Mouse (Mus musculus): ENCODE measurements at regions not wholly inside any gene's neighbourhood (a gene's known extent, or its start where the extent isn't known, plus 50 kb on each side); places are given as distances from the start of the nearest gene placed in this dataset.

DNA sequence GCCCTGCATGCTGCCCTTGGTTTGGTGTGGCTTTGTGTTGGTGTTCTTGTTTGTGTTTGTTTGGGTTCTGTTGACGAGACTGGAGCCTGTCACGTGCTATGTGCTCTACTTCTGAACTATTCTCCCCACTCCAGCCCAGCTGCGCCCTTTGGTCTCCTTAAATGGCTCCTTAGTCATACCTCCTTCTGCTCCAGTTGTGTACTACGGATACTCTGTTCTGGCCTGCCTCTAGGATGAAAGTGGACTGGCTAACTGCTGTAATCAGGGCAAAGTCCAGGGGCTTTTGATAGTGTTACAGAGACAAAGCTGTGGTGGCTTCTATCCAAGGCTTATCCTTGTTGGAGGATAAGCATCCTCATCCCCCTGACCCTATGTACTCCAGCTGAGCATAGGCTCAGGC, 92.0 kb downstream of the Ddx3x start:
- Histone ChIP-seq H3K9ac (replicated peaks) (no peak overlapping the region), H3K4me1 (no peaks in the 10 kb centered on the region), H3K9me3 (replicated peaks) (no peaks in the 10 kb centered on the region), H3K27me3 (replicated peaks) (no peaks in the 10 kb centered on the region), H3K36me3 (no peaks in the 10 kb centered on the region), H3K4me2 (no peak overlapping the region), H3K27ac (replicated peaks) (no peak overlapping the region), H3K4me3 (replicated peaks) (no peak overlapping the region)
- WGBS, result 87% methylated on average over 4 of the region's 4 CpGs
- ATAC-seq (ENCODE audit: low FRiP score), result no peak

DNA sequence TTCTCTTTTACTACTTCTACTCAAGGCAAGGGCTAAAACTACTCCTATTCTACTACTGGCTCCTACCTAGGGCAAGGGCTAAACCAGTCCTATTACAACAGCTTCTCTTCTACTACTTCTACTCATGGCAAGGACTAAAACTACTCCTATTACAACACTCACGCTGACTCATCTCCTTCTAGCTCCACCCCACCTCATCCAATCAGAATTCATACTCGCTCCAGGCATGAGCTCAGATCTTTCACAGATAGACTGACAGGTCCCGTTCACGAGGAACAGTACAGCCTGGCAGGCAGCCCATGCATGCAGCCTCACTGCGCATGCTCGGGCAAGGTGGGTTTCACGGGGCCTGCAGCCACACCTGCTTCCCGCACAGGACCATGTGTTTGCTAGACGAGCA, 79.6 kb upstream of the Nyx start:
- Histone ChIP-seq H3K36me3 (no peaks in the 10 kb centered on the region), H3K9me3 (replicated peaks) (no peaks in the 10 kb centered on the region), H3K9ac (replicated peaks) (no peak overlapping the region), H3K27ac (replicated peaks) (no peak overlapping the region), H3K4me2 (no peak overlapping the region), H3K4me3 (replicated peaks) (no peak overlapping the region), H3K4me1 (no peaks in the 10 kb centered on the region), H3K27me3 (replicated peaks) (no peaks in the 10 kb centered on the region)
- no peak for ATAC-seq (ENCODE audit: low FRiP score)
- 90% methylated on average over 9 of the region's 9 CpGs for WGBS

DNA sequence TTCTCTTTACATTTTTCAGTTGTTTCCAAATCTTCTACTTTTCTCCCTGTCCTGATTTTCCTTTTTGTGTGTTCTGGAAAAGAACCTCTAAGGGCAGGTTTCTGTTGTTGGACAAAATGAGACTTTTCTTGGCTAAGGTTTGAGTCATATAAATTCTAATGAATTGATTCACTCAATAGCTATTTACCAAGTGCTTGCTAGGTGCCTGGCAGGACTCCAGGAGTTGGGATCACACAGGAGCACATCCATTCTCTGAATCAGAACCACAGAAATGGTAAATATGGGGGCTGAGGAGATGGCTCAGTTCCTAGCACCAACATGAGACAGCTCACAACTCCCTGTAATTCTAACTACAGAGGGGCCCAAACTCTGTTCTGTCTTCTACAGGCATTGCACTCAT, 67.4 kb upstream of the Nyx start:
- Histone ChIP-seq H3K27me3 (replicated peaks) (no peaks in the 10 kb centered on the region), H3K36me3 (no peaks in the 10 kb centered on the region), H3K4me3 (replicated peaks) (no peak overlapping the region), H3K9me3 (replicated peaks) (no peaks in the 10 kb centered on the region), H3K4me1 (no peaks in the 10 kb centered on the region), H3K9ac (replicated peaks) (no peak overlapping the region), H3K4me2 (no peak overlapping the region), H3K27ac (replicated peaks) (no peak overlapping the region)
- ATAC-seq (ENCODE audit: low FRiP score), result no peak

DNA sequence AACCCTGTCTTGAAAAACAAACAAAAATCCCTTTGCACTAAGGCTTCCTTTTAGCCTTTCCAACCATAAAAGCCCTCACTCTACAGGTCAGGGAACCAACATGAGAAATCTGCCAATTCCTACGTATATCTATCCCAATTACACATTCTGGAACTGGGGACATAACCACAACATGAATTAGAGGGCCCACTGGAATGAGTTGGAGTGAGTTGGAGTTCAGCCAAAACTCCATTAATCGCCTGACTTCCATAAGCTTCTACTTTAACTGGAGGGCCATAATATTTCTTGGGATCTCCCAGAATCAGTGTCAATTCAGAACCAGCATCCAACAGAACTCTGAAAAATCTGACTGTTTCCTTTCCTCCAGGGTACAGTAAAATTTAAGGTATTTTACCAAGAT, 53.2 kb upstream of the Nyx start:
- no peaks in the 10 kb centered on the region for H3K36me3 ChIP-seq
- 53% methylated on average over 2 of the region's 2 CpGs for WGBS
- H3K9ac ChIP-seq (replicated peaks), result no peak overlapping the region
- peaks cover 2% of the 10 kb centered on the region; the same call in 1 of the 2 replicates for H3K27me3 ChIP-seq (replicated peaks)
- H3K27ac ChIP-seq (replicated peaks), result no peak overlapping the region
- no peak overlapping the region for H3K4me2 ChIP-seq
- no peaks in the 10 kb centered on the region for H3K9me3 ChIP-seq (replicated peaks)
- no peak for ATAC-seq (ENCODE audit: low FRiP score)
- no peaks in the 10 kb centered on the region for H3K4me1 ChIP-seq
- no peak overlapping the region for H3K4me3 ChIP-seq (replicated peaks)

DNA sequence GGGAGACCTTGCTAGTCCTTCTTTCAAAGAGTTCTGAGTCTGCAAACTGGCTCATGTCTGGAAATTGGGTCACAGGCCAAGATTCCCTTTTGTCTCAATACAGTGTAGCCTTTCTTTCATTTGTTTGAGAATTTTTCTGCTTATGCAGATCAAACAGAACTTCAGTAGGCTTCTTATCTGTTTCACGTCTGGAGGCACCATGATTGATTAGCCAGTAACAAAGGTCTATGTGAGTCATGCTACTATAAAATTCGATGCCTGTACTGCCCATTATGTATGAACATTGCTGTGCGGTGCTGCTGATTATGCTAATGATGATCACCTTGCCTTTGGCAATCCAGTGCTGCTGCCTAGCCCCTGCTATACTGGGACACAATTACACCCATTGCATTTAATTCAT, 52.8 kb upstream of the Nyx start:
- Histone ChIP-seq H3K9me3 (replicated peaks) (no peaks in the 10 kb centered on the region), H3K27me3 (replicated peaks) (peaks cover 2% of the 10 kb centered on the region; the same call in 1 of the 2 replicates), H3K36me3 (no peaks in the 10 kb centered on the region), H3K4me3 (replicated peaks) (no peak overlapping the region), H3K9ac (replicated peaks) (no peak overlapping the region), H3K27ac (replicated peaks) (no peak overlapping the region), H3K4me1 (no peaks in the 10 kb centered on the region), H3K4me2 (no peak overlapping the region)
- ATAC-seq (ENCODE audit: low FRiP score), result no peak
- WGBS, result 39% methylated on average over 3 of the region's 3 CpGs
